Mouse (Mus musculus) hindlimb bud, embryonic 11.5 days (tissue): ENCODE results near the gene Socs7.

Experiments
- DNase-seq: peaks from one replicate; pipeline ENCODE4 v3.0.0-alpha.2; 2012; ENCODE audit warnings: low read depth, low spot score; ENCODE audit errors: extremely low spot score

Gene Socs7

DNA sequence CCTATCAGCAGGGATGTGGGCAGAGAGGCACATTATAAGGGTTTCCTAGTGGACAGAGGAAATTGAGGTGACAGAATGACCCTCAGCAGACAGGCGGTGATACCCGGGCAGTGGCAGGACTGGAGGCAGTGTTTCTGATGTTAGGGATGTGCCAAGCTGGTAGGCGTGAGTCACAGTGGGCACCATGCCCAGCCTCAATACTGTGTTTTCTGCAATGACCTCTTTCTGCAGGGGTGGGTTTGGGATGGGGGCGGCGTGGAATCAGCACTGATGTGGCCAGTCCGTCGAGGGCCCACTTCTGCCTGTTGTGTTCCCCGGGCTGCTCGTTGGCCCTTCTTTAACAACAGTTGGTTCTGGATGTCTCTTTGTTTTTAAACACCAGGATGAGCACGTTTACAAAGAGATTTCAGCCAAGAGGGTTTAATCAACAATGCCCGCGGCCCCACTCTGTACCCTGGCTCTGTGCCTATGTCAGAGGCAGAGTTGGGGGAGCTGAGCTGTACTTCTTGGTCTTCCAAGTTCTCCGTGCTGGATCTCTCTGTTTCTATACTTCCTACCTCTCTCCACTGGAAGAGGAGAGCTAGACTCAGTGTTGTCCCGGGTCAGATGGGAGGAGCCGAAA, 78.8 kb downstream of the Socs7 start:
- no peak for DNase-seq

DNA sequence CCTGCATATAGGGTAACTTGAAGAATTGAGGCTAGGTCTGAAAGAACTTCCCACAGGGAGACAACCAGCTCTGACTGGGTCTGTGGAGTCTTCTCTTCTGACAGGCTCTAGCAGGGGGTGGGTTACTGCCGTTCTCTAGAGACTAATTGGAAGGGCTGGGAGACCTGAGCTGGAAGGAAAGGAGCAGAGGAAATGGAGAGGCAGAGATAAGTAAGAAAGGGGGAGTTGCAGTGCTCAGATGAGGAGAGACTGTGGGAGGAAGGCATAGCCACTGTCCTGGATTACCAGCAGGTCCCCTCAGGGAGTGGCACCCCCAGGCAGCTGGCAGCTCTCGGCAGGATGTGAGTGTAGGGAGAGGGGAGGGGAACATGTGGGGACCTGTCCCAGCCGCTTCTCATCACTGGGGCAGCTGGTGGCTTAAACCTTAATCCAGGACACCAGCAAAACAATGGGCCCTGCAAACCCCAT, 79.3 kb downstream of the Socs7 start:
- DNase-seq, result no peak

DNA sequence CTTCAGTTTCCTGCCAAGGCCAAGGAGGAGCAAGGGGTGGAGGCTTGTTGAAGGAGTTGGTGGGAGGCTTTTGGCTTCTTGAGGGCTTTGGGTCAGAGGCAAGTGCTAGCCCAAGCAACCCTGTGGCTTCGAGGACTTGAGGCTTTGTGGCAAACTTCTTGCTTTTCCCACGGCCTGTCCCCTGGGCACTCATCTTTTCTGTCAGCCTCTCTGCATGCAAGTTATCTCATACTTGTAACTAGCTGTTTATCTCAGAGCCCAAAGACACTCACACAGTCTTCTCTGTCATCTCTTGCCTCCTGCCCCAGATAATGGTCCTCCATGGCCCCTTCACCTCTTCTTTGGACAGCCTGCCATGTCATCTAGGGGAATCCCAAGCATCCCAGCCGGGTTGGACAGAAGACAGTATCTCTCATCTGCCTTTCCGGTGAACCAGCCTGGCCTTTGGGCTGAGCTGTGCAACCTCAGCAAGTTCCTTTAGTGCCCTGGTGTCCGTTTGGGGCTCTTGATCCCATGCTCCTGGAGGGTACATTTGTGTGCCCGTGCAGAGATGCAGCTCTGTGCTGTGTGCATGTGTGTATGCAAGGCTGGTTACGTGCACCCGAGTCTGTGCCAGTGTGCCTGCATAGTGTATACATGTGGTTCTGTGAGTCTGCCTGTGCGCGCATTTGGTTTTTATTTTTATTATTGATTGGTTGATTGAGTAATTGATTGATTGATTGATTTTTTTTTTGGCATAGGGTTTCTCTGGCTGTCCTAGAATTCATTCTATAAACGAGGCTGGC, 80.7 kb downstream of the Socs7 start:
- no peak for DNase-seq

DNA sequence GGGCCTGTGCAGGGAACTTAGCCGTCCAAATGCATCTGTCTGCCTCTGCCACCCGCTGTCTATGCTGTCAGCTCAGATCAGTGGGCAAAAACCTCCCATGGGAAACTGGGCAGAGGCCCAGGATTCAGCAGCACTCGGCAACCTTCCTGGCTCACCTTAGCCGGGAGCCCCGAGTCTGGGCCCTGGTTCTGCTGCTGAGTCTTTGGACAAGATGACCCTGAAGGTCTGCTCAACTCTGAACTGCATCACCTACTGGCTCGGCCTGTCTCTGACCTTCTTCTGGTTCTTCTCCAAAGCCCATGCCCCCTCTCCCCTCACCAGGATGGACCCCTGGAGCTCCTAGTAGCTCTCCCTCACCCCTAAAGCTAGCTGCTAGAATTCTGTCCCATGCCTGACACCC, 83.2 kb downstream of the Socs7 start:
- DNase-seq, result no peak

DNA sequence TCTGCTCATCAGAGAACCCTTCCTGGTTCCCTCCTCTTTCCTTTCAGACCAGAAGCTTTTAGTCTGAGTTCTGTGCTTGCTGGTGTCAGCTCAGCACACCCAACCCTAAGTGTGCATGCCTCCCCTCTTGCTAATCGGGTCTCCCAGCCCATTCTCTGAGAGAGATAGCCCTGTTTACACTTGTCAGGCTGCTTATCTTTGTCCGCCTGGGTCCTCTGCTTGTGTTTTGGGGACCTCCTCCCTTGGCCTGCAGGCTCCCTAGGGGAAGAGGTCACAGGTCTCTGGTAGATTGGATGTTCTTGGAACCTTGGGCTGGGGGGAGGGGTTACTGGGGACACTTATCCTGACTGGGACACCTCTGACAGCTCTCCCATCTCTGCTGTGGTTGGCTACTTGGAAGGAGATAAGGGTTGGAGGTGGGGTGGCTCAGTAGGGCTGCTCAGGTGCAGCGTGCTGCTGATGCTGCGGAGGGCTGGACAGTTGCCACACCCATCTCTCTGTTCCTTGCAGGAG, 83.7 kb downstream of the Socs7 start:
- DNase-seq, result no peak

DNA sequence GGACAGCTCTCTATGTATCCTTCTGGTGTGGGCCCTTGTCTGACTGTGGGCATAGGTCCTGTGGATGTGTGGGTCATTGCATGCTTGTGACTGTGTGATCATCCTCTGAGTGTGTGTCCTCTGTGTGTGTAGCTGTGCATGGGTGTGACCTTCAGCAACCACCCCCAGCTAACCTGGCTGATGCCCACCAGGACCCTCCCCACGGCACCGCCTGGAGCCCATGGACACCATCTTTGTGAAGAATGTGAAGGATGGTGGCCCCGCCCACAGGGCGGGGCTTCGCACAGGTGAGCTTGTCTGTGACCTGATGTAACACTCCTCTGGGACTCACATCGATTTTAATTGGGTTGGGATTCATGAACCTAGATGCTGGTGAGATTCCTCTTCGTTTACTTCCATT, 85.6 kb downstream of the Socs7 start:
- DNase-seq, result no peak
